Mouse (Mus musculus): ENCODE data around the gene Tm7sf3.
"Not testable (repeated sequence)": the region's sequence is repeated elsewhere in the genome, so short reads cannot be mapped to it uniquely, and the experiment has no call there.

Gene Tm7sf3

DNA sequence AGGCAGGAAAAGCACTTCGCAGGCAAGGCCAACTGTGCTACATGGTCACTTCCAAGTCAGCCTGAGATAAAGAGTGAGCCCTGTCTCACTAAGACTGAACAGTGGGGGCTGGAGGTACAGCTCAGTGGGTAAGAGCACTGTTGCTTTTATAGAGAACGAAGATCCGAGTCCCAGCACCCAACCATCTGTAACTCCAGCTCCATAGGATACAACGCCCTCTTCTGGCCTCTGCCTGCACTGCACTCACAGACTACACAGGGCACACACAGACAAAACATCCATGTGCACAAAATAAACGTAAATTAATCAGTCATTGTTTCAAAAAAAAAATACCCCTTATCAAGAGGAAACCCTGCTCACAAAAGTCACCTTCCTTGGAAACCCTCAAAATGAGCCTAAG, 28.7 kb downstream of the Tm7sf3 start:
- no peak for DNase-seq (ENCODE audit: low spot score)

DNA sequence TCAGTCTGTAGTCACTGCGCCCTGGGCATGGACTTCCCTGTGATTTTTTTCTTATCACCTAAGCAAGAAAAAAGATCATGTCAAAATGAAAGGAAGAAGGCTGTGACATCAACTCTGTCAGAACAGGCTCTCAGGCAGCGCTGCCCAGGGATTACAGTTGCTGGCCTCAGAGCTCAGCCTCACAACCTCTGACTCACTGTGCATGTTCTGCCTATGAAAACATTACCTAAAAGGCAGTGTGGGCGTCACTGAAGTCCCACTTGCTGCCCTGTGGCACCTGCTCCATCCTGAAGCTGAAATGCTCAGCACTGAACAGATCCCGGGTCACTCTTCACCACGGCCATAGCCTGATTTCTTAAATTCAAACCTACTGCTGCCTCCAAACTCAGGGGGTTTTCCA, 29.9 kb downstream of the Tm7sf3 start:
- no peak for DNase-seq (ENCODE audit: low spot score)

DNA sequence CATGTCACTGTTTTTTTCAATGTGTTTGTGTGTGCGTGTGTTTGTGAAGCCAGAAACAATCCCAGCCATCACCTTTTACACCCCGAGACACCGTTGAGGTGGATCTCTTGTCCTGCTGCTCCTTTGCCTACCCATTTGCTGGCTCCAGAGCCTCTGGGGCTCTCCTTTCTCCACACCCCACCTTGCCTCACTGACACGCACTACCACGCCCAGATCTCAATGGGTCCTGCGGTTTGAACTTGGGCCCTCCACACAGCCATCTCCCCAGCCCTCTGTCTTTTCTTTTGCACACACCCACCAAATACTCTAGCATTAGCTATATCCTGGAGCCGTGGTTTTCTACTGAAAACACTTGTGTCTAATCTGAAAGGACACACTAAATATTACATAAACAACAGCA, 30.7 kb downstream of the Tm7sf3 start:
- DNase-seq (ENCODE audit: low spot score), result no peak

DNA sequence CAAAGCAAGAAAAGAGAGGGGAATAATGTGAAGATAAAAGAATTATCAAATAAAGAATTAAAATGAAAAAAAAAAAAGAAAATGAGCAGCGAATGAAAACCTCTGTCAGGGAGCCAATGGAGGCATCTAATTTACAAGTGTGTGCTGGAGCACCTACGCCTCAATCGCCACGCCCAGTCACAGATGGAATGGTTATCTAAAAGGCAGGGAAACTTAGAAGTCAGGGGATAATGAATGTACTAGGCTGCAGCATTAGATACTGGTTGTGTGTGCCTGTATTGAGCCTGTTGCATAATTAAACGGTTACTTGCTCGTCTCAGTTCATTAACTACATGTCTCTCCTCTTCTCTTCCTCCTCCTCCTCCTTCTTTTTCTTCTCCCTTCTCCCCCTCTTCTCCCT, 31.2 kb downstream of the Tm7sf3 start:
- no peak for DNase-seq (ENCODE audit: low spot score)

DNA sequence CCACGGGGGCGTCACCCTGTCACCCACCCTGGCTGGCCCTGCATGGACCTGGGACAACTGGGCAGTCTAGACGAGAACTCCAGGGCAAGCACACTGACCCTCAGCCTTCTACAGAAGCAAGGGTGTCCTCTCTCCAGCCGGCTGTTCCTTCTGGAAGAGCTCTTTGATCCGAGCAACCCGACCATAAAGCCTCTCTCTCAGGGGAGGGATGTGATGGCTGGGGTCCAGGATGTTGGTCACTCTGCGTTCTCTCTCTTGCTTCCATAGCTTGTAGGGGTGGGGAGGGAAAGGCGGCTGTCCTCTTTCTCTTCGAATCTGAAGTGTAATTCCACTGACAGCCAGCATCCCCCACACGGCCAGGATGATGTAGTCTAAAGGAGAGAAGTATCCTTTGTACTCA, 39.0 kb downstream of the Tm7sf3 start:
- DNase-seq (ENCODE audit: low spot score), result no peak

DNA sequence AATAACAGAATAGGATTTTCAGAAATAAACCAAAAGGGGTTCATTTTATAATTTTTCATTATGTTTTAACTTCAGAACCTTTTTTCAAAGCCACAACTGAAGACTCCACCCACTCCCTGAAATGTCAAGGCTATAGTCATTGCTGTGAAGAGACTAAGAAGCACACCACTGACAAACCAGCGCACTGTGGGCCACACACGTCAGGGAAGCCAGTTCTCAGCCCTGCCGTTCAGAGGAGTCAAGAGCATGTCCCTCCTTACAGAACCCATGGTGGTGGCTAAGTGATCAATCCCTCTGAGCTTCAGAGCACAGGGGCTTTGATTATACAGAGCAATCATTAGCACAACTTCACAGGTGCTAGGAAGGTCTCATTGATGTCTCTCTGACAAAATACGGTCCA, 40.0 kb downstream of the Tm7sf3 start:
- DNase-seq (ENCODE audit: low spot score), result no peak

DNA sequence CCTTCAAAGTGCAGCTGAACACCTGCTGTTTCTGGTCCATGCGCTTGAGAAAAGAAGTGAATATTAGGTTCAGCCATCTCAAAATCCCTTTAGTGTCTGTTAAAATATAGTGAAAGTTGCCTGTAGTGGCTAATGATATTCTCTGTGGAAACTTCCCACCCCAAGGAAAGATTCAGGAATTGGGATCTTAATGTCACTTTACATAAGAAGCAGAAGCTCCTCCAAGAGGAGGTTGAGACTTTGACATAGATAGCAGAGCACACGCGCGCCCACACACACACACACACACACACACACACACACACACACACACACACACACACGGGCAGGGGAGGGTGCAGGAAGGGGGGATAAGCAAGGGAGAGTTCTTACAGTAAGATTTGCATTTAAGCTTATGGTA, 57.5 kb downstream of the Tm7sf3 start:
- DNase-seq (ENCODE audit: low spot score), result no peak

DNA sequence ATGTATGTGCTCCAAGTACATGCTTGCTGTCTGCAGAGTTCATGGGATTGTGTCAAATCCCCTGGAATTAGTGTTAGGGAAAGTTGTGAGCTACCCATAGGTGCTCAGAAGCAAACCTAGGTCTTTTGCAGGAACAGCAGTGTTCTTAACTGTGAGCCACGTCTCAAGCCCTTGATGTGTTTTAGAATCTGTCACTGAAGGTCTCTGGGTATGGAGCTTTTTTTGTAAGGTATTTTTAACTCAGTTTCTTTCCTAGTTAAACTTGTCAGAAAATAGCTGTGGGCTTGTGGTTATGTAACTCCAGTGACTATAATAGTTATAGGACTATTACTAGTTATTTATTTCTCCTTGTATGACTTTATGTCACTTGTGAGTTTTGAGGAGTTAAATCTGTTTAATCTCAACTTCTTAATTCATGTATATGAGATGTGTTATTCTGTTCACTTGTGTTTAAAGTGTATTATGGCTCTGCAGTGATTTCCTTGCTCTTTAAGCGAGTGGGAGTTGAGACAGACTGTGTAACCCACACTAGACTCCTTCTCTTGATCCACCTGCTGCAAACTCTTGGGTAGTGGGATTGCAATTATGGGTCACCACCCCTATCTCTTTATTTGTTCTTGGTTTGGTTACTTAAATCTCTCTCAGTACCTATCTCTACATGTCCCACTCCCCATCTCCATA, 59.1 kb downstream of the Tm7sf3 start:
- DNase-seq (ENCODE audit: low spot score), result no peak

DNA sequence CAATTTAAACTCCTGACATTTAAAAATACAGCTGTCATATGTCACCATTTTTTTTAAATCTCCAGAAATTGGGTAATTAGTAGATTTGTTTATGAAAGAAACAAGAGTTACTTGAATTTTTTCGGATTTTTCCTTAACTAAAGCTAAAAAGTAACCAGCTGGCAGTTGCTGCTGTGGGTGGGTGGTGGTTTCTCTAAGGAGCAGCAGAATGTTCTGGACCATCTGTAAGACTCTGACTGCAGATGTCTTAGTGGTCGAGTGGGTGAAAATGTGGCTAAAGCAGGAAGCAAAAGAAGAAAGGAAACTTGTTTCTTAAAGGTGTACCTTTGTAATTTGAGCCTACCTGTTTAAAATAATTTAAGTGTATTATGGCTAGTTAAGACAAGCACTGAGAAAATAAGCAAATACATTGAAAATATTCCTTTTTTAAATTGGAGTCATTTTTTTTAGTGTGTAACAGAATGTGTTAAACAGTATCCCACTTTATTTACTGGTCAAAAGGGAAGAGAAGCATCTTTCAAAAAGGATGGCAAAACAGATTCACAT, 62.2 kb downstream of the Tm7sf3 start:
- DNase-seq (ENCODE audit: low spot score), result no peak

DNA sequence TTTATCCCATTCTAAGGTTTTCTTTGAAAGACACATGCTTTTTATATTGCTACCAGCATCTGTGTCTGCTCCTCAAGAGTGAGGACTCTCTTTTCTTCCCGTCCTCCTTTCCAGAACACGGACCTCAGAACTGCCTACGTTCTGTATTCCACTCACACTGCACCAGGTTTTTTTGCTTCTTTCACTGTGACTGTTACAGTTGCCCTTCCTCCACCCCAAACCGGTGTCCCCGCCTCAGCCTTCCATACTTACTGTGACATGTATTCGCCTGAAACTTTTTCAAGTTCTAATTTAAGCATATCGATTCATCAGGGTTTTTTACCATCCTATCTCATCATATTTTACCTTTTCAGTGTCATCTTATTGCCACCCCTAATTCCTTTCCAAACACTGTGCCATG, 64.0 kb downstream of the Tm7sf3 start:
- DNase-seq (ENCODE audit: low spot score), result peak; percentile 30

DNA sequence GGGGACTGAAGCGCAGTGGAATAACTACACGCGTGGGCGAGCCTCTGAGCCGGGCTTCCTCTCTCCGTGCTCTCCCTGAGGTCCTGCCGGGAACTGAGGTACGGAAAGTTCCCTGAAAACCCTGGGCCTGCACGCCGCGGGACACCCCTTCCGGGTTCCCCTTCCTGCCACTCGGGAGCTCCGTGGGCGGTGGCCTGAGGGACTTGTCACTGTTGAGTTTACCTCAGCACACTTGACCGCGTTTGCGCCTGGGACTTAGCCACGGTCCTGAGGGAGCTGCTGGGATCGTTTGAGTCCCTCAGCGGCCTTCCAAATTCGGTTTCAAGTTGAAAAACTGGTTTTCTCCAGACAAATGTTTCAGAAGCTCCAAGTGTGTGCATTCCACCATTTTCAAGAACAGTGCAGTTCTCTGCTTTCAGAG, 64.5 kb downstream of the Tm7sf3 start:
- peak; percentile 68 for DNase-seq (ENCODE audit: low spot score)

DNA sequence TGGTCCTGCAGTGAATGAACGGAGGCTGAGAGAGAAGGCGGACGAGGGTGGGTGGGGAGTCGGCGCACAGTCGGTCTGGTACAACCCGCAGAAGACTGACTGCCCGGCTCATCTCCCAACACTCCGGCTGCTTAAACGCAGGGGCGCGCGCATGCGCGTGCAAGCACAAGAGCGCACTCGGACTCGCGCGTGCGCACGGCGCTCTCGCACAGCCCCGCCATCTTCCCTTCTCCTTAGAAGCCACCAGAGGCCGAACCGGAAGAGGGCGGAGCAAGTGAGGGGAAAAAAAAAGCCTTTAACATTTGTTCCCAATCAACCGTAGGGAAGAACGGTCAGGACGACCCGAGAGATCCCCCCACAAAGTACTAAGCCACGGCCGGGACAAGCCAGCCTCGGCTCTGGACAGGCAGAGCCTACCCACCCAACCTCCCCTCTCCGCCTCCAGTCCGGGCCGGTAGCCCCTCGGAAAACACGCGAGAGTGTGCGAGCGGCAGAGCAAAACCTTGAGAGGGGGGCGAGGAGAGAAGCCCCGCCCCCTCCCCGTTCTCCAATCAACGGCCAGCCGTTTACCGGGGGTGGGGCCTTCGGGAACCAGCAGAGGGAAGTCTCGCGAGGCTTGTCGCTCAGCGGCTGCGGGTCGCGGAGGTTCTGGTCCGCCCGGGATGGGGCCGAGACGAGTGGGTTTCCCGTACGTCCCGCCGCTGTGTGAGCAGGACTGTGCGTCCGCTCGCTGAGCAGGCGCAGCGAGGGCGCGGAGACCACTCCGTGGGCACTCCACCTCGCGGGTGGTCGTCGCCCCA, 65.1 kb downstream of the Tm7sf3 start, which contains the start of gene Ints13:
TSS of gene Ints13 (minus strand) at position 526 of the 800 bp plus-strand sequence.
- peak; percentile 98 for DNase-seq (ENCODE audit: low spot score)

DNA sequence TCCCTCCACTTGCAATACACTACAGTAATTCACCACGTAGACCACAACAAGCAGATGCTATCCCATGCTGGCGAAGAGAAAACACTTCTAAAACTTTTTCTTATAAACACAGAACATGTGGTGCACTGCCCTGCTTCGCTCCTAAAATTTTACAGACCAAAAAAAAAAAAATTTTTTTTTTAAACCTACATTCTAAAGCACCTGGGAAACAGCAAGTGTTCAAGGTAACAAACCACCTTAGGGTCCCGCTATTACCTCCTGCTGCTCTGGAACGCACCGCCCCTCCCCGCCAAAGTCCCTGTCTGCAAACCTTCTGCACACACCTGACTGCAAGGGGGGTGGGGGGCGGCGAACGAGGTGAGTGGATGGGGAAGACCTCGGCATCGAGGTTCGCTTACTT, 65.7 kb downstream of the Tm7sf3 start, which contains the start of gene Fgfr1op2:
TSS of gene Fgfr1op2 (plus strand) at position 301 of the 400 bp plus-strand sequence.
- peak; percentile 7 for DNase-seq (ENCODE audit: low spot score)

DNA sequence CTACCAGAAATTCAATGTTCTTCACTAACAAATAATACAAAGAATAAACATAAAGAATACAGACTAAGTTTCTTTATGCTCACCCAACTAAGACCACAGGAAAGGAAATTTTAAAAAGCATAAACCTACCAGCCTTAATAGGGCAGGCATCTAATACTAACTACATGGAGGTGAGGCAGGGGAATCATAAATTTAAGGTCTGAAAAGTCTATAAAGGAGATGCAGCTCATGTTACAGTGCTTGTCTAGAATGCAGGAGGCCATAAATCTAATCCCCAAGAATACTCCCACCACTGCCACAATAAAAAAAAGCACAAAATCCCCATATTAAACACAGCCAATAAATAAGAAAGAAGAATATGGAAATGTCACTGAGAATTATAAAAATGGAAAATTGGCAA, 70.6 kb downstream of the Tm7sf3 start:
- no peak for DNase-seq (ENCODE audit: low spot score)

DNA sequence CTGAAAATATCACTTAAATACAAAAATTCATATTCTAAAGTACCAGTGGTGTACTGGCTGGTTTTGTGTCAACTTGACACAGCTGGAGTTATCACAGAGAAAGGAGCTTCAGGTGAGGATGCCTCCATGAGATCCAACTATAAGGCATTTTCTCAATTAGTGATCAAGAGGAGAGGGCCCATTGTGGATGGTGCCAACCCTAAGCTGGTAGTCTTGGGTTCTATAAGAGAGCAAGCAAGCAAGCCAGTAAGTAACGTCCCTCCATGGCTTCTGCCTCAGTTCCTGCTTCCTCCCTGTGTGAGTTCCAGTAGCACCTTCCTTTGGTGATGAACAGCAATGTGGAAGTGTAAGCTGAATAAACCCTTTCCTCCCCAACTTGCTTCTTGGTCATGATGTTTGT, 80.2 kb downstream of the Tm7sf3 start:
- not testable (repeated sequence) for DNase-seq (ENCODE audit: low spot score)
